Mouse (Mus musculus) liver, embryonic 14 days (tissue): ENCODE data around the gene Tbx4. TPM values are rescaled to one million over a fixed set of nuclear protein-coding genes. Genes with fewer than 3 reads are reported as not detected.

Source experiments
- polyA plus RNA-seq: library from polyadenylated mRNA; depleted of rRNA; stranded (reverse); fragments of >200 nt; gene quantifications from 2 replicates; pipeline ENCODE4 v1.2.3, GENCODE M21; 2012; rRNA removed

Tbx4 gene
- polyA plus RNA-seq = 0.02 and 0.08 TPM in 2 replicates

DNA sequence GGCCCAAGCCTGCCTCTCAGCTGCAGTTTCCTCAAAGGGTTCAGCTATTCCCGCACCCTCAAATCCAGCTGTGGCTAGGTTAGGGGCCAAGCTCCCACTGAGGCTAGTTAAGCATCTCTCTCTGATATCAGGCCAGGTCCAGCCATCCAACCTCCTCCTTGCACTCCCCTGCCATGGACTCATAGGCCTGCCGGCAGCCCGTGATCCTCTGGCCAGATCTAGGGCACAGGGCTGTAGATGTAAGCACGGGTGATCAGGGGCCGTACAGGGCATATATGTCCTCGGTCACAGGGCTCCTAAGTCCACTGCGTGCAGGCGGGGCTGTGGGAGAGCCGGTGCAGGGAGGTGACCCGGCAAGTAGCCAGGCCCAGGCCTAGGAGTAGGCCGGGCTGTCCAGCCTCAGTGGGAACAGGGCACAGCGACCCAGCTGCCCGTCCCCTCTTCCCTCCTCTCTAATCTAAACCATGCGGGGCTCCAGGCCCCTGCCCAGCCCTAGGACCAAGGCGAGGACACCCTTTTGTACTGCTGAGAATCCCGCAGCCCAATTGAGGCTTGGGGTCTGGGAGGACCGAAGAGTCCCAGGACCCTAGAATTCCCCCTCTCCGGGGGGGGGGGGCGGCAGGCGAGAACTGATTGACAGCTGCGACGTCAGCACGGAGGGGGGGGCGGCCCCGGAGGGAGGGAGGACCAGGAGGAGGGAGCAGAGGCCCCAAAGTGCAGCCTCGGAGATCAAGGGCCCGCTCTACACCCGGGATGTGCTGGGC, at the start of gene Tbx4:
TSS of gene Tbx4 (plus strand) at position 758 of the 764 bp plus-strand sequence.

DNA sequence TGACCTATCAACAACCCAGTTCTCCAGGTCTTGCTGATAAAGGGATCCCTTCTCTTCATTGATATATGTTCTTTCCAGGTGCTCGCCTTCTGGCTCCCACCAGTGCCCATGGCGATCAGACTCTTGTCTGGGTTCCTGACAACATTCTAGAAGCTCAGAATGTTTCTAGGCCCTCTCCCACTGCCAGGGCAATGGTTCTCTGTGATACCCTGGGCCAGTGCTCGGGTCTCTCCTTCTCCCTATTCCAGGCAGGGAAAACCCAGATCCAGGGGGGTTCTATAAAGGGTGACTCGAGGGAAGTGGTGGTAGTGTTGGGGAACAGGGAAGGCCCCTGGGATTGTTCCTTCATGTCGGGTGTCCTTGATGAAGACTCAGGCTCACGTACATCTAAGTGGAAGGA, 36.0 kb upstream of the Tbx4 start, which contains the start of gene Gm11444:
TSS of gene Gm11444 (minus strand) at position 101 of the 400 bp plus-strand sequence.

Other genes starting within 250 kb of the Tbx4 start
- 0.86 and 1.1 TPM in 2 replicates for gene Tbx2, start 53.9 kb upstream of the Tbx4 start, polyA plus RNA-seq
- not detected in 2 replicates for gene Gm11444, start 36.1 kb upstream of the Tbx4 start, polyA plus RNA-seq